Mouse (Mus musculus): Measurements from ENCODE around the gene Reps1.

DNA sequence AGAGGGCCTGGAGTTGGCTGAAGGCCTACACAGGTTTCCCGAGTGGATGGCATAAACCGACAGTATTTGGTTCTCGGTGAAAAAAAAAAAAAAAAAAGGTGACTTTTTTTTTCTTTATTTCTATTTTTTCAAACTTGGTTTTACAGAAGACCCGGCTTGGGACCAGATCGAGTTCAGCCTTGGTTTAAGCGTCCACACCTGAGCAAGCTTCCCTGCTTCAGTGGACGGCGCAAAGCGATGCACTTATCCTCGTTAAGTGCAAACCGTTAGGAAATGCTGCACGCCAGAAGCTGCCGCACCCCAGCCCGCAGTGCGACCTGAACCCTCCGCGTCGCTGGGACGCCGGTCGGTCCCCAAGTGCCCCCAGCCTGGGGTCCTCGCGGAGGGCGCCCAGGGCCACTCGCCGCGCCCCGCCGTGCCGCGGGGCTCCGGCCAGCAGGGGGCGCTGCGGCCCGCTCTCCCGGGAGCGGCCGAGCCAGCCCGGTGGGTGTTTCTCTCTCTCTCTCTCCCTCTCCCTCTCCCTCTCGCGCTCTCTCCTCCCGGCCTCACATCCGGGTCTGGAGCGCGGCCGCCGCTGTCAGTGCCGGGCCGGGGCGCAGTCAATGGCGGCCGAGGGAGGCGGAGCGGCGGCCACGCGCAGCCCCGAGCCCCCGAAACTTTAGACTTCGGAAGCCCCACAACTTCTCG is 509 bp upstream of the Reps1 start:
- peak; percentile 96 for TF ChIP-seq CTCF (IDR thresholded peaks at IDR 0.05; ENCODE audit: control insufficient read depth, insufficient read depth, insufficient read length)
- no peak for TF ChIP-seq FOSL1 (IDR thresholded peaks at IDR 0.05; ENCODE audit: insufficient read depth, low read length, poor library complexity, severe bottlenecking)
- TF ChIP-seq USF1 (IDR thresholded peaks at IDR 0.05; ENCODE audit: low read depth), result no peak
- TF ChIP-seq MYOD1 (IDR thresholded peaks at IDR 0.05; ENCODE audit: control insufficient read depth, insufficient read length, low read depth), result no peak
- no peak for TF ChIP-seq MYOG (IDR thresholded peaks at IDR 0.05; ENCODE audit: control insufficient read depth, extremely low read depth, insufficient read length)

All from C2C12 (cell line).